Comparison of ENCODE assay signal across 16 mouse cellular contexts in genomic region chr7:124861397-124861796, GRCm38 (mm10).
"Had no signal": no experiment of that assay in that cellular context is flagged by ENCODE, and none has a peak within 500 bp of the region (broad histone marks: within the 10 kb centered on the region; RNA-seq: fewer than 3 reads in every experiment).

No protein-coding gene starts in this region.

- H3K27ac ChIP-seq: neural tube, embryonic 13.5 days; neural tube, embryonic 15.5 days; stomach, embryonic 15.5 days; stomach, postnatal 0 days had no signal

- H3K4me2 ChIP-seq: neural tube, embryonic 13.5 days; neural tube, embryonic 15.5 days; stomach, embryonic 15.5 days had no signal

- H3K27me3 ChIP-seq: neural tube, embryonic 13.5 days; neural tube, embryonic 15.5 days; stomach, embryonic 15.5 days had no signal

- H3K9me3 ChIP-seq: neural tube, embryonic 15.5 days; stomach, embryonic 15.5 days had no signal

- H3K36me3 ChIP-seq: neural tube, embryonic 13.5 days; neural tube, embryonic 15.5 days; stomach, embryonic 15.5 days had no signal

- H3K4me1 ChIP-seq: neural tube, embryonic 13.5 days; neural tube, embryonic 15.5 days; stomach, embryonic 15.5 days had no signal

- H3K4me3 ChIP-seq: neural tube, embryonic 13.5 days; neural tube, embryonic 15.5 days; stomach, embryonic 15.5 days had no signal

- H3K9ac ChIP-seq: neural tube, embryonic 13.5 days; neural tube, embryonic 15.5 days; stomach, embryonic 15.5 days had no signal

- DNase-seq: retina, postnatal 1 day; right cerebral cortex, adult 18-20 months; right cerebral cortex, postnatal 14 days; right cerebral cortex, postnatal 25 days; right cerebral cortex, postnatal 4 days; spleen, adult 18-20 months; thymus, adult 18-20 months; thymus, adult 2 months; thymus, postnatal 14 days; thymus, postnatal 25 days; thymus, postnatal 36 days; thymus, postnatal 4 days had no signal
